Mouse (Mus musculus) MEL (cell line): ENCODE data around the gene Rad18. TPM values are rescaled to one million over a fixed set of nuclear protein-coding genes. Genes with fewer than 3 reads are reported as not detected.

Experiments
- DNase-seq: peaks from one replicate; pipeline ENCODE4 v3.0.0; 2011; ENCODE audit warnings: low read depth, low spot score
- H3K27ac ChIP-seq: 2 replicates; pipeline ENCODE4 v1.5.1; 2012; ENCODE audit warnings: low read depth, mild to moderate bottlenecking, control low read depth, low read length, moderate library complexity; ENCODE audit not compliant: control insufficient read depth
- H3K27me3 ChIP-seq, 2 experiments: fragments of 150-350 bp in 1 of 2; sonication (generic) in 1 of 2; 2 replicates each; pipeline ENCODE4 v1.6.1; 2012; ENCODE audit warnings: low read length in 2 of 2, mild to moderate bottlenecking in 2 of 2, improper control_type of control experiment in 1 of 2, moderate library complexity in 1 of 2; ENCODE audit not compliant: insufficient read depth in 2 of 2, control insufficient read depth in 1 of 2
- H3K36me3 ChIP-seq, 2 experiments: 2 replicates each; pipeline ENCODE4 v1.6.1; 2012 to 2014; ENCODE audit warnings: low read length in 2 of 2, improper control_type of control experiment in 1 of 2, inconsistent platforms in 1 of 2, mild to moderate bottlenecking in 1 of 2; ENCODE audit not compliant: insufficient read depth in 2 of 2, control insufficient read depth in 1 of 2
- H3K4me1 ChIP-seq, 2 experiments: fragments of 150-350 bp in 1 of 2; sonication (generic) in 1 of 2; 2 replicates each; pipeline ENCODE4 v1.6.1; 2012; ENCODE audit warnings: low read length in 2 of 2, improper control_type of control experiment in 1 of 2, mild to moderate bottlenecking in 1 of 2; ENCODE audit not compliant: insufficient read depth in 2 of 2, control insufficient read depth in 1 of 2
- H3K4me3 ChIP-seq, 2 experiments: fragments of 150-350 bp in 1 of 2; sonication (generic) in 1 of 2; 2 replicates each; pipeline ENCODE4 v1.5.1; 2012; ENCODE audit warnings: low read depth in 2 of 2, low read length in 2 of 2, mild to moderate bottlenecking in 2 of 2, moderate library complexity in 2 of 2, control low read depth in 1 of 2, improper control_type of control experiment in 1 of 2; ENCODE audit not compliant: control insufficient read depth in 1 of 2, insufficient read depth in 1 of 2
- H3K79me2 ChIP-seq: 2 replicates; pipeline ENCODE4 v1.6.1; 2012; ENCODE audit warnings: mild to moderate bottlenecking, low read length, moderate library complexity; ENCODE audit not compliant: control insufficient read depth, poor library complexity, insufficient read depth
- H3K9ac ChIP-seq: 2 replicates; pipeline ENCODE4 v1.6.1; 2012; ENCODE audit warnings: low read depth, mild to moderate bottlenecking, control low read depth, low read length, moderate library complexity; ENCODE audit not compliant: control insufficient read depth, poor library complexity, severe bottlenecking
- H3K9me3 ChIP-seq: fragments of 150-350 bp; sonication (generic); replicated peaks from 2 replicates; pipeline ENCODE4 v1.6.1; 2012; ENCODE audit warnings: mild to moderate bottlenecking, low read length, improper control_type of control experiment, moderate library complexity; ENCODE audit not compliant: insufficient read depth
- CHD2 ChIP-seq: IDR thresholded peaks from 2 replicates; pipeline ENCODE4 v1.6.1; 2011; ENCODE audit warnings: low read length, improper control_type of control experiment
- CTCF ChIP-seq, 3 experiments: IDR thresholded peaks in 2 of 3; conservative IDR thresholded peaks in 1 of 3; 2 replicates each; pipeline ENCODE4 v1.5.1; 2011 to 2012; ENCODE audit warnings: low read length in 3 of 3, low read depth in 2 of 3, mild to moderate bottlenecking in 2 of 3, improper control_type of control experiment in 1 of 3, inconsistent platforms in 1 of 3, mixed read lengths in 1 of 3, moderate library complexity in 1 of 3; ENCODE audit not compliant: control insufficient read depth in 1 of 3, insufficient read depth in 1 of 3, poor library complexity in 1 of 3, severe bottlenecking in 1 of 3
- E2F4 ChIP-seq: IDR thresholded peaks from 2 replicates; pipeline ENCODE4 v1.6.1; 2011; ENCODE audit warnings: low read depth, low read length, improper control_type of control experiment, borderline replicate concordance
- GABPA ChIP-seq: IDR thresholded peaks from 2 replicates; pipeline ENCODE4 v1.6.1; 2012; ENCODE audit warnings: low read depth, mild to moderate bottlenecking, inconsistent platforms, low read length, improper control_type of control experiment, moderate library complexity
- GATA1 ChIP-seq: IDR thresholded peaks from 2 replicates; pipeline ENCODE4 v1.6.1; 2011; ENCODE audit warnings: low read depth, low read length, improper control_type of control experiment
- JUND ChIP-seq: IDR thresholded peaks from 2 replicates; pipeline ENCODE4 v1.6.1; 2011; ENCODE audit warnings: low read depth, mild to moderate bottlenecking, improper control_type of control experiment, low read length
- KAT2A ChIP-seq: conservative IDR thresholded peaks from 2 replicates; pipeline ENCODE4 v1.6.1; 2012; ENCODE audit warnings: low read depth, low read length, improper control_type of control experiment, inconsistent platforms
- MAFK ChIP-seq: IDR thresholded peaks from 2 replicates; pipeline ENCODE4 v1.6.1; 2011; ENCODE audit warnings: low read depth, mild to moderate bottlenecking, low read length, improper control_type of control experiment, borderline replicate concordance
- MAX ChIP-seq: IDR thresholded peaks from 2 replicates; pipeline ENCODE4 v1.6.1; 2011; ENCODE audit warnings: low read length, improper control_type of control experiment
- MXI1 ChIP-seq: IDR thresholded peaks from 2 replicates; pipeline ENCODE4 v1.6.1; 2011; ENCODE audit warnings: mild to moderate bottlenecking, low read depth, low read length, improper control_type of control experiment
- MYB ChIP-seq: IDR thresholded peaks from 2 replicates; pipeline ENCODE4 v1.6.1; 2011; ENCODE audit warnings: mild to moderate bottlenecking, low read depth, low read length, improper control_type of control experiment
- NELFE ChIP-seq: IDR thresholded peaks from 2 replicates; pipeline ENCODE4 v1.6.1; 2011; ENCODE audit warnings: low read depth, low read length, improper control_type of control experiment
- POLR2A ChIP-seq, 2 experiments: IDR thresholded peaks; 2 replicates each; pipeline ENCODE4 v1.6.1; 2011 to 2012; ENCODE audit warnings: low read length in 2 of 2, mild to moderate bottlenecking in 2 of 2, control low read depth in 1 of 2, improper control_type of control experiment in 1 of 2, low read depth in 1 of 2, moderate library complexity in 1 of 2; ENCODE audit not compliant: control insufficient read depth in 1 of 2, insufficient read depth in 1 of 2, poor library complexity in 1 of 2
- POLR2AphosphoS2 ChIP-seq: IDR thresholded peaks from 2 replicates; pipeline ENCODE4 v1.6.1; 2011; ENCODE audit warnings: low read length, improper control_type of control experiment
- POLR2AphosphoS5 ChIP-seq: IDR thresholded peaks from 2 replicates; pipeline ENCODE4 v1.6.1; 2012; ENCODE audit warnings: low read depth, borderline replicate concordance, mild to moderate bottlenecking, inconsistent platforms, low read length, moderate library complexity, mixed read lengths
- RAD21 ChIP-seq: IDR thresholded peaks from 2 replicates; pipeline ENCODE4 v1.6.1; 2011; ENCODE audit warnings: mild to moderate bottlenecking, low read depth, low read length, improper control_type of control experiment
- SIN3A ChIP-seq: IDR thresholded peaks from 2 replicates; pipeline ENCODE4 v1.6.1; 2012; ENCODE audit warnings: low read length, improper control_type of control experiment, inconsistent platforms
- SMC3 ChIP-seq: IDR thresholded peaks from 2 replicates; pipeline ENCODE4 v1.6.1; 2011; ENCODE audit warnings: low read depth, low read length, improper control_type of control experiment
- TCF12 ChIP-seq: IDR thresholded peaks from 2 replicates; pipeline ENCODE4 v1.6.1; 2014; ENCODE audit warnings: low read depth, mild to moderate bottlenecking, inconsistent platforms, low read length, improper control_type of control experiment, moderate library complexity
- USF1 ChIP-seq: IDR thresholded peaks from 2 replicates; pipeline ENCODE4 v1.6.1; 2014; ENCODE audit warnings: low read depth, mild to moderate bottlenecking, inconsistent platforms, low read length, improper control_type of control experiment, moderate library complexity
- ZC3H11A ChIP-seq: IDR thresholded peaks from 2 replicates; pipeline ENCODE4 v1.6.1; 2012; ENCODE audit warnings: low read depth, mild to moderate bottlenecking, inconsistent platforms, low read length, improper control_type of control experiment
- ZNF384 ChIP-seq: IDR thresholded peaks from 2 replicates; pipeline ENCODE4 v1.6.1; 2012; ENCODE audit warnings: low read depth, mild to moderate bottlenecking, inconsistent platforms, low read length, improper control_type of control experiment
- polyA plus RNA-seq, 2 experiments: library from polyadenylated mRNA; stranded (reverse) in 1 of 2; unstranded in 1 of 2; fragments of >175 nt in 1 of 2; fragments of >200 nt in 1 of 2; gene quantifications; 2 replicates each; pipeline versions ENCODE4 v1.2.1 to v1.2.4; 2012; ENCODE audit warnings: low replicate concordance in 2 of 2, low read depth in 1 of 2; ENCODE audit not compliant: insufficient read length in 2 of 2, insufficient read depth in 1 of 2, missing spikeins in 1 of 2
- total RNA-seq: library from RNA; depleted of rRNA; stranded (reverse); fragments of 300-350 nt; gene quantifications from 2 replicates; pipeline ENCODE4 v1.2.3, GENCODE M21; 2012

Gene Rad18
- total and polyA plus RNA-seq, 3 experiments, result 17.3 to 23.2 TPM; not detected in 1

GRCm38 (mm10) chr6:112720409-112721080, 24.1 kb upstream of the Rad18 start:
- Histone ChIP-seq H3K9me3 (no peaks in the 10 kb centered on the region), H3K27ac (no peak overlapping the region), H3K36me3 (no peaks in the 10 kb centered on the region), H3K4me1 (no peaks in the 10 kb centered on the region), H3K79me2 (no peaks in the 10 kb centered on the region), H3K27me3 (no peaks in the 10 kb centered on the region; a peak in 2 of 4 replicates), H3K9ac (no peak overlapping the region), H3K4me3 (no peak overlapping the region)
- no peak for TF ChIP-seq POLR2AphosphoS5
- no peak for TF ChIP-seq MYB
- no peak for TF ChIP-seq GABPA
- TF ChIP-seq MXI1, result no peak
- DNase-seq, result no peak

GRCm38 (mm10) chr6:112719983-112720382, 23.5 kb upstream of the Rad18 start:
- no peak overlapping the region for H3K9ac ChIP-seq

DNA sequence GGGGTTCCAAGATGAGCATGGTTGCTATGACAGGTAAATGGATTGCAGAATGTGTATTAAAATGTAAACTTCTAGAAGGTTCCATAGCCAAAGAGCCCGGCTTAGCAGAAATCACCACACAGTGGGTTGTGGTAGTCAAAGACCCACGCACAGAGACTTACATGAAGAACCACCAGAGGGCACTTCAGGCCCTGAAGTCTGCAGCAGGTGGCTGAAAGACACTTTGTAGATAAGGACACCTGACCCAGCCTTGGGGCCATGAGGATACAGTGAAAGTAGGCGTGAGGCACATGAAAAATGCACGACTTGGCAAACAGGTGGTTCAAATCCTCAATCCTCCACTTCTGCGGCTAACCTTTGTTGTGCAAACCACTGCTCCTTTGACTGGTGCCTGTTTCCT, 20.7 kb upstream of the Rad18 start:
- Histone ChIP-seq H3K9me3 (no peaks in the 10 kb centered on the region), H3K4me3 (no peak overlapping the region), H3K4me1 (no peaks in the 10 kb centered on the region), H3K27ac (no peak overlapping the region), H3K79me2 (no peaks in the 10 kb centered on the region), H3K27me3 (peaks cover 0 to 3% of the 10 kb centered on the region in 2 experiments; a peak in 2 of 4 replicates), H3K36me3 (no peaks in the 10 kb centered on the region), H3K9ac (no peak overlapping the region)
- TF ChIP-seq GATA1 (0 out of 2 replicates have a peak, but pooled peaks have one; percentile 10), RAD21 (peak; percentile 59), USF1 (peak; percentile 18; the same call in 1 of the 2 replicates), CTCF (IDR thresholded peaks at IDR 0.05 in 2 of 3, conservative IDR thresholded peaks at IDR 0.05 in 1 of 3; ENCODE audit: control insufficient read depth in 1 of 3, insufficient read depth in 1 of 3, low read depth in 2 of 3, low read length in 3 of 3, poor library complexity in 1 of 3, severe bottlenecking in 1 of 3) (peak; percentile 14 to 65 (median 54); a peak in 5 of 6 replicates), ZC3H11A (peak; percentile 65), KAT2A (no peak), SMC3 (peak; percentile 79), GABPA (no peak), MAX (0 out of 2 replicates have a peak, but pooled peaks have one; percentile 23)
- peak; percentile 37 for DNase-seq

More at GRCm38 (mm10) chr6:112719983-112720382, 23.5 kb upstream of the Rad18 start:
- no peaks in the 10 kb centered on the region for H3K9me3 ChIP-seq
- H3K4me1 ChIP-seq, result no peaks in the 10 kb centered on the region
- H3K36me3 ChIP-seq, result no peaks in the 10 kb centered on the region
- no peaks in the 10 kb centered on the region; a peak in 2 of 4 replicates for H3K27me3 ChIP-seq
- no peak overlapping the region for H3K27ac ChIP-seq
- H3K4me3 ChIP-seq, result no peak overlapping the region
- TF ChIP-seq GABPA (no peak), MAX (no peak), E2F4 (no peak), ZC3H11A (no peak), CHD2 (no peak), ZNF384 (no peak), TCF12 (no peak), MYB (no peak), NELFE (no peak), POLR2AphosphoS2 (no peak), SIN3A (no peak), JUND (no peak), MAFK (no peak), POLR2A (IDR thresholded peaks at IDR 0.05; ENCODE audit: control insufficient read depth in 1 of 2, insufficient read depth in 1 of 2, low read depth in 1 of 2, low read length in 2 of 2, poor library complexity in 1 of 2) (no peak), USF1 (no peak)
- DNase-seq, result no peak
- no peaks in the 10 kb centered on the region for H3K79me2 ChIP-seq
